Mouse (Mus musculus) spleen, adult 2 months (tissue): ENCODE results near the gene Scrg1.

Experiments
- CTCF ChIP-seq: fragments of 200-500 bp; IDR thresholded peaks from 2 replicates; pipeline ENCODE4 v1.5.1; 2011; ENCODE audit warnings: mild to moderate bottlenecking, inconsistent platforms; ENCODE audit not compliant: insufficient read depth, insufficient read length, insufficient replicate concordance; ENCODE audit errors: extremely low read depth
- POLR2A ChIP-seq: fragments of 200-500 bp; IDR thresholded peaks from 2 replicates; pipeline ENCODE4 v1.6.1; 2011; ENCODE audit warnings: low read depth, low read length, inconsistent platforms

DNA sequence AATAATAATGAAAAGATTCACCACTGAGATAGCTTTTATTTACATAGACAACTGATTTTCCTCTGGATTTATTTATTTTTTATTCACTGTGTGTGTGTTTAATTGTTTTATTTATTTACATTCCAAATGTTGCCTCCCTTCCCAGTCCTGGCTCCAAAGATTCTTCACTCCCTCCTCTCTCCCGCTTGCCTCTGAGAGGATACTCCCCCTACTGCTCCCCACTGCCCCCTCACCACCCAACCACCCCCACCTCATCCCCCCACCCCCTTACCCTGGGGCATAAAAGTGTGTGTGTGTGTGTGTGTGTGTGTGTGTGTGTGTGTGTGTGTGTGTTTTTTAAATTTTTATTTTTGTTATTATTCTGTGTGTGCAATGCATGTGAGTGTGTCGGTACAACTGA, 46.4 kb upstream of the Scrg1 start:
- TF ChIP-seq CTCF = no peak
- TF ChIP-seq POLR2A = no peak
